Mouse (Mus musculus) heart, postnatal 4 days (tissue): ENCODE measurements around the gene Gm17174. TPM values are rescaled to one million over a fixed set of nuclear protein-coding genes. Genes with fewer than 3 reads are reported as not detected.
"Not testable (repeated sequence)": the region's sequence is repeated elsewhere in the genome, so short reads cannot be mapped to it uniquely, and the experiment has no call there.

Source experiments
- DNase-seq: peaks from one replicate; pipeline ENCODE4 v3.0.0; 2021
- total RNA-seq, 2 experiments: library from RNA; stranded (reverse); gene quantifications; 2 replicates each; pipeline ENCODE4 v1.2.3; 2021

The Gm17174 gene
- not detected for total RNA-seq

DNA sequence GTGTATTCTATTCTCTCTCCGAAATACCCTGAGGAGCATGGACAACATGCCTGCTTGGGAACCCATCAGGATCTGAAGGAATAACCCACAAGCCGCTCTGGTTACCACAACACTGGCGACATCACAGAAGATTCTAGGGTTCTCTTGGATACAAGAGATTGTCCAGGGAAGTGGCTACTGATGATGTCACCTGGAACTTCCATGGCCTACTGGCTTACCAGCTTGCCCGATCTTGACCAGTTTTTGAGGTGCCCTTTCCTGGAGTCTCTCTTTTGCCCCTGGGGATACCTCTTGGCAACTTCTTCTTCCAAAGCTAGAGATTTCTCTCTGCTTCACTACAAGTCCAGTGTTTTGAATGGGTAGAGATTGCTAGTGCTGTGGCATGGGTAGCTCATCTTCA is at the start of gene Gm17174:
Gm17174 (minus strand) TSS at position 101 of the 400 bp plus-strand sequence.
- not testable (repeated sequence) for DNase-seq

DNA sequence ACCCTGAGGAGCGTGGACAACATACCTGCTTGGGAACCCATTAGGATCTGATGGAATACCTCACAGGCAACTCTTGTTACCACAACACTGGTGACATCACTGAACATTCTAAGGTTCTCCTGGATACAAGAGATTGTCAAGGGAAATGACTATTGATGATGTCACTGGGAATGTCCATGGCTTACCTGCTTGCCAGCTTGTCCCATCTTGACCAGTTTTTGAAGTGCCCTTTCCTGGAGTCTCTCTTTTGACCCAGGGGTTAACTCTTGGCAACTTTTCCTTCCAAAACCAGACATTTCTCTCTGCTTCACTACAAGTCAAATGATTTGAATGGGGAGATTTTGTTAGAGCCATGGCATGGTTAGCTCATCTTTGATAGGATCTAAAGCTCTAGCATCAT is 43.6 kb upstream of the Gm17174 start, which contains the start of gene Gm4181:
Gm4181 (minus strand) TSS at position 101 of the 400 bp plus-strand sequence.
- DNase-seq = not testable (repeated sequence)

DNA sequence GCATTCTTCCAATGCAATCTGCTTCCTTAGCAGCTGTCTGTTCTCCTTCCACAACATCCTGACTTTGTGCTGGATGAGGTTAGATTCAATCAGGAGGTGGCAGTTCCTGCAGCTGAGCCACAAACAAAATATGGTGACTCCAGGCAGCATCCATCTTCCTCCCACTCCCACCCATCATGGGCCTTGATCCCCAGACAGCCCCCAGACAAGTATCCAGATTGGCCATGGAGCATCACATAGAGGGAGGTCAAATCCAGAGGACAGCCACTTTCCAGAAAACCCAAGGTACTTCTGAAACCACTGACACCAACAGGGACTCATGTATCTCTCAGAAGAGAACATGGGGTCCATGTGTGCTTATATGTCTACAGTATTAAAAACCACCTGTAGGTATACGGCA is 40.5 kb upstream of the Gm17174 start:
- peak; percentile 15 for DNase-seq

DNA sequence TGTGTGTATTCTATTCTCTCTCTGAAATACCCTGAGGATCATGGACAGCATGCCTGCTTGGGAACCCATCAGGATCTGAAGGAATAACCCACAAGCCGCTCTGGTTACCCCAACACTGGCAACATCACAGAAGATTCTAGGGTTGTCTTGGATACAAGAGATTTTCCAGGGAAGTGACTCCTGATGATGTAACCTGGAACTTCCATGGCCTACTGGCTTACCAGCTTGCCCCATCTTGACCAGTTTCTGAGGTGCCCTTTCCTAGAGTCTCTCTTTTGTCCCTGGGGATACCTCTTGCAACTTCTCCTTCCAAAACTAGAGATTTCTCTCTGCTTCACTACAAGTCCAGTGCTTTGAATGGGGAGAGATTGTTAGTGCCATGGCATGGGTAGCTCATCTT is 19.3 kb upstream of the Gm17174 start, which contains the start of gene Gm17078:
Gm17078 (minus strand) TSS at position 101 of the 400 bp plus-strand sequence.
- DNase-seq = no peak

- DNase-seq = not testable (repeated sequence)
Measured at GRCm38 (mm10) chr14:51573963-51574362, 18.0 kb downstream of the Gm17174 start, which contains the start of gene Gm17175. Gene Gm17175 (minus strand): TSS chr14:51574063.

GRCm38 (mm10) chr14:51552490-51552889 is 39.4 kb downstream of the Gm17174 start, which contains the start of gene Gm5622:
Gene Gm5622 (plus strand): TSS chr14:51552790.
- DNase-seq = no peak

Other genes starting within 250 kb of the Gm17174 start
- not detected for gene Gm7247, start 230.4 kb downstream of the Gm17174 start, total RNA-seq
- gene Vmn2r88, start 181.3 kb downstream of the Gm17174 start, total RNA-seq = not detected
- gene Vmn2r89, start 140.3 kb downstream of the Gm17174 start, total RNA-seq = not detected
- gene Gm5622, start 39.3 kb downstream of the Gm17174 start, total RNA-seq = not detected
- gene Gm17175, start 18.1 kb downstream of the Gm17174 start, total RNA-seq = not detected
- not detected for gene Gm17078, start 19.2 kb upstream of the Gm17174 start, total RNA-seq
- gene Gm4181, start 43.5 kb upstream of the Gm17174 start, total RNA-seq = not detected
- gene Gm17079, start 103.3 kb upstream of the Gm17174 start, total RNA-seq = not detected
- gene Gm5800, start 125.0 kb upstream of the Gm17174 start, total RNA-seq = not detected
- not detected for gene Ang4, start 181.5 kb upstream of the Gm17174 start, total RNA-seq
- gene AY358078, start 207.9 kb upstream of the Gm17174 start, total RNA-seq = not detected